Mouse (Mus musculus): ENCODE measurements around the gene Podxl. TPM values are rescaled to one million over a fixed set of nuclear protein-coding genes. Genes with fewer than 3 reads are reported as not detected.

Gene Podxl
- polyA plus RNA-seq, 1 experiment: not detected

GRCm38 (mm10) chr6:31550876-31551532, 12.8 kb downstream of the Podxl start:
- H3K4me3 ChIP-seq (ENCODE audit: insufficient read depth, low read length): no peak overlapping the region
- H3K27ac ChIP-seq (ENCODE audit: insufficient read depth, low read depth, low read length): no peak overlapping the region
- no peaks in the 10 kb centered on the region for H3K4me1 ChIP-seq (ENCODE audit: control insufficient read depth, insufficient read depth, low read length)
- TF ChIP-seq POLR2A (IDR thresholded peaks at IDR 0.05; ENCODE audit: borderline replicate concordance, low read depth, low read length): no peak
- no peak for TF ChIP-seq CTCF (IDR thresholded peaks at IDR 0.05; ENCODE audit: low read depth, low read length)

- Histone ChIP-seq H3K4me1 (ENCODE audit: control insufficient read depth, insufficient read depth, low read length) (no peaks in the 10 kb centered on the region), H3K27ac (ENCODE audit: insufficient read depth, low read depth, low read length) (no peak overlapping the region), H3K4me3 (ENCODE audit: insufficient read depth, low read length) (no peak overlapping the region)
- TF ChIP-seq POLR2A (IDR thresholded peaks at IDR 0.05; ENCODE audit: borderline replicate concordance, low read depth, low read length) (no peak), CTCF (IDR thresholded peaks at IDR 0.05; ENCODE audit: low read depth, low read length) (no peak)
Measured at GRCm38 (mm10) chr6:31549361-31550051, 14.3 kb downstream of the Podxl start.

- Histone ChIP-seq H3K4me3 (ENCODE audit: insufficient read depth, low read length) (no peak overlapping the region), H3K27ac (ENCODE audit: insufficient read depth, low read depth, low read length) (no peak overlapping the region), H3K4me1 (ENCODE audit: control insufficient read depth, insufficient read depth, low read length) (no peaks in the 10 kb centered on the region)
- no peak for TF ChIP-seq POLR2A (IDR thresholded peaks at IDR 0.05; ENCODE audit: borderline replicate concordance, low read depth, low read length)
- no peak for TF ChIP-seq CTCF (IDR thresholded peaks at IDR 0.05; ENCODE audit: low read depth, low read length)
Measured at GRCm38 (mm10) chr6:31544318-31544717, 19.5 kb downstream of the Podxl start.

GRCm38 (mm10) chr6:31540018-31540417, 23.8 kb downstream of the Podxl start:
- H3K4me1 ChIP-seq (ENCODE audit: control insufficient read depth, insufficient read depth, low read length): no peaks in the 10 kb centered on the region
- H3K27ac ChIP-seq (ENCODE audit: insufficient read depth, low read depth, low read length): no peak overlapping the region
- H3K4me3 ChIP-seq (ENCODE audit: insufficient read depth, low read length): no peak overlapping the region
- TF ChIP-seq POLR2A (IDR thresholded peaks at IDR 0.05; ENCODE audit: borderline replicate concordance, low read depth, low read length): no peak
- no peak for TF ChIP-seq CTCF (IDR thresholded peaks at IDR 0.05; ENCODE audit: low read depth, low read length)

- TF ChIP-seq POLR2A (IDR thresholded peaks at IDR 0.05; ENCODE audit: borderline replicate concordance, low read depth, low read length) (no peak), CTCF (IDR thresholded peaks at IDR 0.05; ENCODE audit: low read depth, low read length) (no peak)
- Histone ChIP-seq H3K4me1 (ENCODE audit: control insufficient read depth, insufficient read depth, low read length) (no peaks in the 10 kb centered on the region), H3K4me3 (ENCODE audit: insufficient read depth, low read length) (no peak overlapping the region), H3K27ac (ENCODE audit: insufficient read depth, low read depth, low read length) (no peak overlapping the region)
Measured at GRCm38 (mm10) chr6:31538112-31538511, 25.7 kb downstream of the Podxl start.

- no peak for TF ChIP-seq CTCF (IDR thresholded peaks at IDR 0.05; ENCODE audit: low read depth, low read length)
- no peak for TF ChIP-seq POLR2A (IDR thresholded peaks at IDR 0.05; ENCODE audit: borderline replicate concordance, low read depth, low read length)
- Histone ChIP-seq H3K4me1 (ENCODE audit: control insufficient read depth, insufficient read depth, low read length) (no peaks in the 10 kb centered on the region), H3K27ac (ENCODE audit: insufficient read depth, low read depth, low read length) (no peak overlapping the region), H3K4me3 (ENCODE audit: insufficient read depth, low read length) (no peak overlapping the region)
Measured at GRCm38 (mm10) chr6:31537193-31537592, 26.6 kb downstream of the Podxl start.

- H3K27ac ChIP-seq (ENCODE audit: insufficient read depth, low read depth, low read length): no peak overlapping the region
- no peaks in the 10 kb centered on the region for H3K4me1 ChIP-seq (ENCODE audit: control insufficient read depth, insufficient read depth, low read length)
- TF ChIP-seq CTCF (IDR thresholded peaks at IDR 0.05; ENCODE audit: low read depth, low read length) (no peak), POLR2A (IDR thresholded peaks at IDR 0.05; ENCODE audit: borderline replicate concordance, low read depth, low read length) (no peak)
- no peak overlapping the region for H3K4me3 ChIP-seq (ENCODE audit: insufficient read depth, low read length)
Measured at GRCm38 (mm10) chr6:31534705-31535104, 29.1 kb downstream of the Podxl start.

GRCm38 (mm10) chr6:31531880-31532279, 31.9 kb downstream of the Podxl start:
- H3K4me3 ChIP-seq (ENCODE audit: insufficient read depth, low read length): no peak overlapping the region
- no peaks in the 10 kb centered on the region for H3K4me1 ChIP-seq (ENCODE audit: control insufficient read depth, insufficient read depth, low read length)

GRCm38 (mm10) chr6:31528339-31528738, 35.4 kb downstream of the Podxl start:
- TF ChIP-seq CTCF (IDR thresholded peaks at IDR 0.05; ENCODE audit: low read depth, low read length): no peak
- TF ChIP-seq POLR2A (IDR thresholded peaks at IDR 0.05; ENCODE audit: borderline replicate concordance, low read depth, low read length): no peak
- H3K27ac ChIP-seq (ENCODE audit: insufficient read depth, low read depth, low read length): no peak overlapping the region
- no peaks in the 10 kb centered on the region for H3K4me1 ChIP-seq (ENCODE audit: control insufficient read depth, insufficient read depth, low read length)
- no peak overlapping the region for H3K4me3 ChIP-seq (ENCODE audit: insufficient read depth, low read length)

More at GRCm38 (mm10) chr6:31531880-31532279, 31.9 kb downstream of the Podxl start:
- H3K27ac ChIP-seq (ENCODE audit: insufficient read depth, low read depth, low read length): no peak overlapping the region
- no peak for TF ChIP-seq POLR2A (IDR thresholded peaks at IDR 0.05; ENCODE audit: borderline replicate concordance, low read depth, low read length)
- TF ChIP-seq CTCF (IDR thresholded peaks at IDR 0.05; ENCODE audit: low read depth, low read length): no peak

GRCm38 (mm10) chr6:31527897-31528296, 35.9 kb downstream of the Podxl start:
- no peak overlapping the region for H3K4me3 ChIP-seq (ENCODE audit: insufficient read depth, low read length)
- TF ChIP-seq CTCF (IDR thresholded peaks at IDR 0.05; ENCODE audit: low read depth, low read length) (no peak), POLR2A (IDR thresholded peaks at IDR 0.05; ENCODE audit: borderline replicate concordance, low read depth, low read length) (no peak)
- H3K27ac ChIP-seq (ENCODE audit: insufficient read depth, low read depth, low read length): no peak overlapping the region
- H3K4me1 ChIP-seq (ENCODE audit: control insufficient read depth, insufficient read depth, low read length): no peaks in the 10 kb centered on the region
